Comparison of ENCODE assay signal across 8 mouse cellular contexts in genomic region chr2:102820225-102820711, GRCm38 (mm10).
DNase-seq lines count a peak whose midpoint lies in the region; ATAC-seq and TF ChIP-seq lines count a peak whose summit lies in the region.

No protein-coding gene starts in this region.

- DNase-seq in kidney, postnatal 14 days = peak; percentile 10
- DNase-seq in kidney, postnatal 36 days = no peak
- DNase-seq in embryonic facial prominence, embryonic 11.5 days (ENCODE audit: low spot score) = peak; percentile 59
- peak in 1 of 2 experiments; percentile 12 for DNase-seq in layer of hippocampus, adult 2 months (ENCODE audit: low spot score in 2 of 2)
- DNase-seq in adrenal gland, postnatal 4 days (ENCODE audit: low spot score in 2 of 2) = no peak
- no peak for DNase-seq in thymus, postnatal 36 days

- no peak overlapping the region for H3K9ac ChIP-seq in embryonic facial prominence, embryonic 11.5 days (replicated peaks; ENCODE audit: low read length)
- H3K9ac ChIP-seq in neural tube, embryonic 12.5 days = 0 out of 2 replicates have a peak overlapping the region, but pooled peaks have one; percentile 18

- TF ChIP-seq CTCF in layer of hippocampus, adult 2 months (conservative IDR thresholded peaks at IDR 0.05) = no peak

- no peaks in the 10 kb centered on the region; the same call in 1 of the 2 replicates for H3K4me1 ChIP-seq in embryonic facial prominence, embryonic 11.5 days (ENCODE audit: control insufficient read depth, insufficient read depth, low read length)
- peaks cover 14% of the 10 kb centered on the region for H3K4me1 ChIP-seq in neural tube, embryonic 12.5 days

- no peak overlapping the region for H3K4me3 ChIP-seq in embryonic facial prominence, embryonic 11.5 days (ENCODE audit: low read depth, low read length)
- no peak overlapping the region for H3K4me3 ChIP-seq in layer of hippocampus, adult 2 months
- no peak overlapping the region for H3K4me3 ChIP-seq in neural tube, embryonic 12.5 days

- peak; percentile 44; the same call in 1 of the 2 replicates for ATAC-seq in embryonic facial prominence, embryonic 11.5 days (replicated peaks; ENCODE audit: insufficient number of reproducible peaks, low FRiP score, low TSS enrichment, low read depth)
- 0 out of 2 replicates have a peak, but pooled peaks have one; percentile 56 for ATAC-seq in neural tube, embryonic 12.5 days (ENCODE audit: low FRiP score, low read depth)
- no peak for ATAC-seq in CD4-positive, CD25-positive, alpha-beta regulatory T cell, adult 4 months

- no peaks in the 10 kb centered on the region for H3K36me3 ChIP-seq in embryonic facial prominence, embryonic 11.5 days (replicated peaks; ENCODE audit: control insufficient read depth, insufficient read depth, low read depth, low read length)
- no peaks in the 10 kb centered on the region for H3K36me3 ChIP-seq in neural tube, embryonic 12.5 days

- 34% methylated on average over 5 of the region's 5 CpGs for WGBS in embryonic facial prominence, embryonic 11.5 days
- WGBS in neural tube, embryonic 12.5 days = 26% methylated on average over 5 of the region's 5 CpGs

- no peaks in the 10 kb centered on the region for H3K9me3 ChIP-seq in embryonic facial prominence, embryonic 11.5 days (replicated peaks; ENCODE audit: control insufficient read depth, low read length)
- no peaks in the 10 kb centered on the region for H3K9me3 ChIP-seq in neural tube, embryonic 12.5 days

- no peak overlapping the region for H3K27ac ChIP-seq in embryonic facial prominence, embryonic 11.5 days (replicated peaks; ENCODE audit: low read depth, low read length)
- H3K27ac ChIP-seq in layer of hippocampus, adult 2 months = peak overlapping the region; percentile 28; the same call in 1 of the 2 replicates
- H3K27ac ChIP-seq in neural tube, embryonic 12.5 days = no peak overlapping the region

- no peak overlapping the region for H3K4me2 ChIP-seq in embryonic facial prominence, embryonic 11.5 days (ENCODE audit: low read depth, low read length)
- no peak overlapping the region for H3K4me2 ChIP-seq in neural tube, embryonic 12.5 days (replicated peaks)

- no peaks in the 10 kb centered on the region for H3K27me3 ChIP-seq in embryonic facial prominence, embryonic 11.5 days (ENCODE audit: control insufficient read depth, insufficient read depth, low read length)
- no peaks in the 10 kb centered on the region for H3K27me3 ChIP-seq in neural tube, embryonic 12.5 days (replicated peaks)

Comparison
In these comparisons a context has a peak if more than half of its experiments do, and no peak if none do; other contexts are left out.
1. DNase-seq: peak in kidney, postnatal 14 days (single experiment) and embryonic facial prominence, embryonic 11.5 days (single experiment); none in kidney, postnatal 36 days (0 of 2), adrenal gland, postnatal 4 days (0 of 2) and thymus, postnatal 36 days (0 of 2).